Mouse (Mus musculus) intestine, embryonic 15.5 days (tissue): ENCODE results near the gene Agtrap. TPM values are rescaled to one million over a fixed set of nuclear protein-coding genes. Genes with fewer than 3 reads are reported as not detected.
A peak's percentile ranks its signal among the peaks of the same experiment; 100 is the strongest.
"Not testable (repeated sequence)": the region's sequence is repeated elsewhere in the genome, so short reads cannot be mapped to it uniquely, and the experiment has no call there.

ENCODE experiments used
- ATAC-seq: fragments of 200-750 bp; cut with Nextera tagmentation; 2 replicates; pipeline ENCODE4 v1.8.0; 2017; ENCODE audit warnings: moderate TSS enrichment, moderate library complexity
- H3K27ac ChIP-seq: fragments of 300-500 bp; sonication (generic); 2 replicates; pipeline ENCODE4 v1.5.1; 2015; ENCODE audit warnings: mild to moderate bottlenecking, inconsistent platforms
- H3K27me3 ChIP-seq: fragments of 300-500 bp; sonication (generic); replicated peaks from 2 replicates; pipeline ENCODE4 v1.6.1; 2015; ENCODE audit warnings: inconsistent platforms
- H3K36me3 ChIP-seq: fragments of 300-500 bp; sonication (generic); 2 replicates; pipeline ENCODE4 v1.6.1; 2015; ENCODE audit warnings: inconsistent platforms
- H3K4me1 ChIP-seq: fragments of 300-500 bp; sonication (generic); replicated peaks from 2 replicates; pipeline ENCODE4 v1.6.1; 2015; ENCODE audit warnings: inconsistent platforms
- H3K4me2 ChIP-seq: fragments of 300-500 bp; sonication (generic); replicated peaks from 2 replicates; pipeline ENCODE4 v1.6.1; 2015; ENCODE audit warnings: mild to moderate bottlenecking, inconsistent platforms
- H3K4me3 ChIP-seq: fragments of 300-500 bp; sonication (generic); replicated peaks from 2 replicates; pipeline ENCODE4 v1.5.1; 2015; ENCODE audit warnings: inconsistent platforms
- H3K9ac ChIP-seq: fragments of 300-500 bp; sonication (generic); 2 replicates; pipeline ENCODE4 v1.6.1; 2015; ENCODE audit warnings: inconsistent platforms
- H3K9me3 ChIP-seq: fragments of 300-500 bp; sonication (generic); 2 replicates; pipeline ENCODE4 v1.6.1; 2016; ENCODE audit warnings: inconsistent platforms
- WGBS: fragments of 180-500 bp; shearing (Covaris S2); methylation state at CpG from one replicate; pipeline ENCODE4 v1.1.7; 2015; 5-methylcytosine and 5-hydroxymethylcytosine counted together
- polyA plus RNA-seq: library from polyadenylated mRNA; unstranded; fragments of >200 nt; fragmentation: Nextera tagmentation; extraction: Ambion mirVana; gene quantifications from 2 replicates; pipeline ENCODE4 v1.2.1, GENCODE M21; 2015

Agtrap gene
- polyA plus RNA-seq, 1 experiment from 2014 or later = 15.1 TPM

- Histone ChIP-seq H3K9ac (no peak overlapping the region), H3K4me3 (no peak overlapping the region), H3K27me3 (no peaks in the 10 kb centered on the region), H3K27ac (no peak overlapping the region), H3K4me2 (no peak overlapping the region), H3K9me3 (no peaks in the 10 kb centered on the region), H3K36me3 (peaks cover 62% of the 10 kb centered on the region), H3K4me1 (0 out of 2 replicates have a peak, but pooled peaks cover 8% of the 10 kb centered on the region)
- WGBS = 92% methylated on average over 12 of the region's 12 CpGs
- no peak for ATAC-seq
Measured at GRCm38 (mm10) chr4:148053417-148053920, 34.4 kb downstream of the Agtrap start.

- no peaks in the 10 kb centered on the region for H3K9me3 ChIP-seq
- no peak overlapping the region for H3K9ac ChIP-seq
- H3K4me2 ChIP-seq = no peak overlapping the region
- 76% methylated on average over 2 of the region's 2 CpGs for WGBS
- H3K4me1 ChIP-seq = 0 out of 2 replicates have a peak, but pooled peaks cover 8% of the 10 kb centered on the region
- ATAC-seq = peak; percentile 35
- H3K27ac ChIP-seq = no peak overlapping the region
- no peak overlapping the region for H3K4me3 ChIP-seq
- H3K36me3 ChIP-seq = peaks cover 63% of the 10 kb centered on the region
- no peaks in the 10 kb centered on the region for H3K27me3 ChIP-seq
Measured at GRCm38 (mm10) chr4:148052976-148053375, 34.9 kb downstream of the Agtrap start.

- WGBS = 89% methylated on average over 11 of the region's 11 CpGs
- H3K4me2 ChIP-seq = no peak overlapping the region
- peaks cover 57% of the 10 kb centered on the region for H3K36me3 ChIP-seq
- H3K9me3 ChIP-seq = no peaks in the 10 kb centered on the region
- no peak overlapping the region for H3K9ac ChIP-seq
- no peak overlapping the region for H3K4me3 ChIP-seq
- ATAC-seq = no peak
- H3K4me1 ChIP-seq = 0 out of 2 replicates have a peak, but pooled peaks cover 8% of the 10 kb centered on the region
- no peaks in the 10 kb centered on the region for H3K27me3 ChIP-seq
- H3K27ac ChIP-seq = no peak overlapping the region
Measured at GRCm38 (mm10) chr4:148051886-148052285, 35.9 kb downstream of the Agtrap start.

GRCm38 (mm10) chr4:148051046-148051776 is 36.6 kb downstream of the Agtrap start:
- H3K4me3 ChIP-seq = no peak overlapping the region
- peak; percentile 51 for ATAC-seq
- no peak overlapping the region for H3K9ac ChIP-seq
- H3K27me3 ChIP-seq = no peaks in the 10 kb centered on the region
- no peak overlapping the region for H3K27ac ChIP-seq
- no peak overlapping the region for H3K4me2 ChIP-seq
- H3K4me1 ChIP-seq = 0 out of 2 replicates have a peak, but pooled peaks cover 8% of the 10 kb centered on the region
- 93% methylated on average over 13 of the region's 13 CpGs for WGBS
- H3K36me3 ChIP-seq = peaks cover 50% of the 10 kb centered on the region
- H3K9me3 ChIP-seq = no peaks in the 10 kb centered on the region

DNA sequence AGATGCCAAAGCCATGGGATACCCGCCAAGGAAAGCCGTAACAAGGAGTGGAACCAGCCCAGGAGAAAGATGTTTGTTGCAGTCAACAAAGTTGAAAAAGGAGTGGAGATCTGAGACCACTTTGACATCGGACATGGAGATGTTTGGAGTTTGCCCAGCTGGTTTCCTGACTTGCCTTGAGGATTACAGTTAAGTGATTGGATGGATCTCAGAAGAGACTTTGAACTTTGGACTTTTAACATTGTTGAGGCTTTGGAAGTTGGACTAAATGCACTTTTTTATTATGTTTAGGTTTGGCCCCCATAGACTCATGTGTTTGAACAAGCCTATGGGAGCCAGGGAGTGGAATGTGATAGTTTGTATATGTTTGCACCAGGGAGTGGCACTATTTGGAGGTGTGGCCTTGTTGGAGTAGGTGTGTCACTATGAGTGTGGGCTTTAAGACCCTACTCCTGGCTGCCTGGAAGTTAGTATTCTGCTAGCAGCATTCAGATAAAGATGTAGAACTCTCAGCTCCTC is 37.4 kb downstream of the Agtrap start:
- not testable (repeated sequence) for H3K27ac ChIP-seq, H3K4me3 ChIP-seq, H3K9ac ChIP-seq, H3K9me3 ChIP-seq, H3K27me3 ChIP-seq, H3K4me2 ChIP-seq, H3K4me1 ChIP-seq
- H3K36me3 ChIP-seq = peaks cover 47% of the 10 kb centered on the region
- WGBS = 88% methylated on average over 3 of the region's 3 CpGs
- ATAC-seq = peak; percentile 72

DNA sequence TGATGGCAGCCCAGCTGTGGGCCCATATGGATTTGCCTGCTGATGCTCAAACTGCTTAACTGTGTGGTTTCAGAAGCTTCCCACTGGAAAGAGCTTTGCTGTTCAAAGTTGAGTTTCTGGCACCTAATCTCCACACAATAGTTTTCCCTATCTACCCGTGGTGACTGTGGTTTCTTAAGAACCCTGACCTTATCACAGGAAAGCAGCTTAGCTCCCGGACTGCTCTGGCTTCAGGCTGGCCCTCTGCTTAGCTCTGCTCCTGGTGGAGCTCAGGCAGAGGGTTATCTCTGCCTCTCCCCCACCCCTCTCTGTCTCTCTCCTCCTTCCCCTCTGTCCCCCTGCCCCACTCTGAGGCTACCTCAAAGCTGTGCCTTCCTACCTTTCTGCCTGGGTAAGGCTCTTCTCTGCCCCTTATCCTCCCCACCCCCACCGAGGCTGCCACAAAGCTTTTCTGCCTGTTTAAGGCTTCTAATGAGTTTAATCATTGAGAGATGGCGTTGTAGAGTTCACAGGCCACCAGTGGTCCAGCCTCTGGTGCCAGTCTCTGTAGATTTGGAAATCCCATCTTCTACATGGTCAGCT is 41.3 kb downstream of the Agtrap start:
- no peaks in the 10 kb centered on the region for H3K9me3 ChIP-seq
- H3K4me2 ChIP-seq = no peak overlapping the region
- H3K36me3 ChIP-seq = peaks cover 28% of the 10 kb centered on the region
- peaks cover 23% of the 10 kb centered on the region for H3K4me1 ChIP-seq
- H3K27ac ChIP-seq = no peak overlapping the region
- no peaks in the 10 kb centered on the region for H3K27me3 ChIP-seq
- H3K9ac ChIP-seq = no peak overlapping the region
- H3K4me3 ChIP-seq = no peak overlapping the region
- no peak for ATAC-seq
- WGBS = 45% methylated on average over 4 of the region's 4 CpGs

- Histone ChIP-seq H3K27ac (no peak overlapping the region), H3K4me3 (no peak overlapping the region), H3K4me2 (no peak overlapping the region), H3K27me3 (no peaks in the 10 kb centered on the region), H3K9me3 (no peaks in the 10 kb centered on the region), H3K36me3 (peaks cover 16% of the 10 kb centered on the region), H3K4me1 (peaks cover 29% of the 10 kb centered on the region), H3K9ac (no peak overlapping the region)
- ATAC-seq = no peak
- WGBS = 94% methylated on average over 2 of the region's 2 CpGs
Measured at GRCm38 (mm10) chr4:148044113-148044512, 43.7 kb downstream of the Agtrap start.

- H3K9me3 ChIP-seq, ATAC-seq, H3K27ac ChIP-seq, H3K27me3 ChIP-seq, H3K9ac ChIP-seq, H3K4me3 ChIP-seq, H3K4me2 ChIP-seq: not testable (repeated sequence)
- peaks cover 29% of the 10 kb centered on the region for H3K4me1 ChIP-seq
- WGBS = 91% methylated on average over 8 of the region's 8 CpGs
- H3K36me3 ChIP-seq = peaks cover 15% of the 10 kb centered on the region
Measured at GRCm38 (mm10) chr4:148043327-148043726, 44.5 kb downstream of the Agtrap start.

DNA sequence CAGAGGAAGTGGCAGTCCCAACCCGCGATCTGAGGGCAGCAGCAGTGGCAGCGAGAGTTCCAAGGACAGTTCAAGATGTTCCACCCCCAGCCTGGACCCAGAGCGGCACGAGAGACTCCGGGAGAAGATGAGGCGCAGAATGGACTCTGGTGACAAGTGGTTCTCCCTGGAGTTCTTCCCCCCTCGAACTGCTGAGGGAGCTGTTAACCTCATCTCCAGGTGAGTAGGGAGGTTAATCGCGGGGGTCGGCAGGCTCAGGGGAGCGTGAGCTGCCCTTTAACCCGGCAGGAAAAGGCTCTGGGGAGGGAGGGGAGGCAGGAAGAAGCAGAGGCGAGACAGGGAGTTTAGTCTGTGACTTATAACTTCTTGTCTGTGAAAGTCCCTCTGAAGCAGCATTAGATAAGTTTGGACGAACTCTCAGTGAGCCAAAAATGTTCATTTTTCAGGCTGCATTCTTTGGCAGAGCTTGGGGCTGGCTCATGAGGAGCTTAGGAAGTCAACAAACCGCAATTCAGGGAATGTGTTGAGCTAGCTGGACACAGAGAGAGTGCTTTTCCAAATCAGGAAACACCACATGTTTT is 46.1 kb downstream of the Agtrap start:
- H3K36me3 ChIP-seq = peaks cover 11% of the 10 kb centered on the region; the same call in 1 of the 2 replicates
- no peak for ATAC-seq
- peak overlapping the region; percentile 80 for H3K27ac ChIP-seq
- no peaks in the 10 kb centered on the region for H3K27me3 ChIP-seq
- WGBS = 2% methylated on average over 16 of the region's 16 CpGs
- peak overlapping the region; percentile 88 for H3K4me2 ChIP-seq
- peak overlapping the region; percentile 47 for H3K4me3 ChIP-seq
- H3K9me3 ChIP-seq = no peaks in the 10 kb centered on the region
- H3K4me1 ChIP-seq = peaks cover 35% of the 10 kb centered on the region
- peak overlapping the region; percentile 47 for H3K9ac ChIP-seq

GRCm38 (mm10) chr4:148040933-148041610 is 46.8 kb downstream of the Agtrap start:
- peak; percentile 73 for ATAC-seq
- H3K4me2 ChIP-seq = peak overlapping the region; percentile 88
- H3K27ac ChIP-seq = peak overlapping the region; percentile 80
- H3K4me1 ChIP-seq = peaks cover 35% of the 10 kb centered on the region
- H3K9ac ChIP-seq = peak overlapping the region; percentile 47
- 0% methylated on average over 19 of the region's 19 CpGs for WGBS
- H3K36me3 ChIP-seq = peaks cover 11% of the 10 kb centered on the region; the same call in 1 of the 2 replicates
- H3K9me3 ChIP-seq = no peaks in the 10 kb centered on the region
- H3K4me3 ChIP-seq = peak overlapping the region; percentile 47
- H3K27me3 ChIP-seq = no peaks in the 10 kb centered on the region

- peak overlapping the region; percentile 47; the same call in 1 of the 2 replicates for H3K4me3 ChIP-seq
- H3K27me3 ChIP-seq = no peaks in the 10 kb centered on the region
- H3K36me3 ChIP-seq = peaks cover 8% of the 10 kb centered on the region; the same call in 1 of the 2 replicates
- peak overlapping the region; percentile 47; the same call in 1 of the 2 replicates for H3K9ac ChIP-seq
- peak overlapping the region; percentile 88 for H3K4me2 ChIP-seq
- WGBS = 72% methylated on average over 15 of the region's 15 CpGs
- peak overlapping the region; percentile 80 for H3K27ac ChIP-seq
- H3K9me3 ChIP-seq = no peaks in the 10 kb centered on the region
- H3K4me1 ChIP-seq = peaks cover 35% of the 10 kb centered on the region
- no peak; the same call in 1 of the 2 replicates for ATAC-seq
Measured at GRCm38 (mm10) chr4:148040029-148040830, 47.6 kb downstream of the Agtrap start.
